Mouse (Mus musculus): ENCODE results near the gene Auts2. TPM values are rescaled to one million over a fixed set of nuclear protein-coding genes. Genes with fewer than 3 reads are reported as not detected.
A peak's percentile ranks its signal among the peaks of the same experiment; 100 is the strongest.

The Auts2 gene
- polyA plus RNA-seq, 1 experiment from 2014 or later, result 42.4 TPM

GRCm38 (mm10) chr5:131533815-131534214, 1009.3 kb downstream of the Auts2 start:
- Histone ChIP-seq H3K4me3 (no peak overlapping the region), H3K9me3 (no peaks in the 10 kb centered on the region), H3K4me1 (peaks cover 83% of the 10 kb centered on the region), H3K36me3 (replicated peaks) (peaks cover 41% of the 10 kb centered on the region), H3K27me3 (ENCODE audit: poor library complexity, severe bottlenecking) (peaks cover 34% of the 10 kb centered on the region), H3K27ac (no peak overlapping the region)
- 45% methylated on average over 3 of the region's 3 CpGs for WGBS
- DNase-seq (ENCODE audit: extremely low spot score, low spot score), result no peak

- Histone ChIP-seq H3K9me3 (no peaks in the 10 kb centered on the region), H3K27me3 (ENCODE audit: poor library complexity, severe bottlenecking) (peaks cover 33% of the 10 kb centered on the region), H3K4me3 (peak overlapping the region; percentile 30; the same call in 1 of the 2 replicates), H3K36me3 (replicated peaks) (peaks cover 51% of the 10 kb centered on the region), H3K27ac (no peak overlapping the region), H3K4me1 (peaks cover 95% of the 10 kb centered on the region)
- WGBS, result 28% methylated on average over 15 of the region's 15 CpGs
- no peak for DNase-seq (ENCODE audit: extremely low spot score, low spot score)
Measured at GRCm38 (mm10) chr5:131531744-131532552, 1011.2 kb downstream of the Auts2 start.

- H3K27me3 ChIP-seq (ENCODE audit: poor library complexity, severe bottlenecking), result peaks cover 33% of the 10 kb centered on the region
- H3K27ac ChIP-seq, result no peak overlapping the region
- DNase-seq (ENCODE audit: extremely low spot score, low spot score), result no peak
- H3K4me3 ChIP-seq, result no peak overlapping the region
- whole genome bisulfite sequencing, result 50% methylated on average over 2 of the region's 2 CpGs
- no peaks in the 10 kb centered on the region for H3K9me3 ChIP-seq
- peaks cover 98% of the 10 kb centered on the region for H3K4me1 ChIP-seq
- H3K36me3 ChIP-seq (replicated peaks), result peaks cover 51% of the 10 kb centered on the region
Measured at GRCm38 (mm10) chr5:131530828-131531227, 1012.3 kb downstream of the Auts2 start.

- no peaks in the 10 kb centered on the region for H3K9me3 ChIP-seq
- H3K36me3 ChIP-seq (replicated peaks), result peaks cover 36% of the 10 kb centered on the region
- H3K4me3 ChIP-seq, result no peak overlapping the region; the same call in 1 of the 2 replicates
- WGBS, result 25% methylated on average over 3 of the region's 3 CpGs
- peaks cover 82% of the 10 kb centered on the region for H3K4me1 ChIP-seq
- H3K27me3 ChIP-seq (ENCODE audit: poor library complexity, severe bottlenecking), result peaks cover 9% of the 10 kb centered on the region; the same call in 1 of the 2 replicates
- peak overlapping the region; percentile 41 for H3K27ac ChIP-seq
- no peak for DNase-seq (ENCODE audit: extremely low spot score, low spot score)
Measured at GRCm38 (mm10) chr5:131526666-131527065, 1016.5 kb downstream of the Auts2 start.

GRCm38 (mm10) chr5:131524900-131525465, 1018.2 kb downstream of the Auts2 start:
- Histone ChIP-seq H3K4me3 (no peak overlapping the region), H3K36me3 (replicated peaks) (peaks cover 35% of the 10 kb centered on the region), H3K27me3 (ENCODE audit: poor library complexity, severe bottlenecking) (peaks cover 9% of the 10 kb centered on the region; the same call in 1 of the 2 replicates), H3K27ac (no peak overlapping the region), H3K4me1 (peaks cover 71% of the 10 kb centered on the region), H3K9me3 (no peaks in the 10 kb centered on the region)
- no peak for DNase-seq (ENCODE audit: extremely low spot score, low spot score)
- WGBS, result 72% methylated on average over 12 of the region's 12 CpGs

GRCm38 (mm10) chr5:131519560-131519959, 1023.6 kb downstream of the Auts2 start:
- Histone ChIP-seq H3K9me3 (no peaks in the 10 kb centered on the region), H3K4me3 (no peak overlapping the region), H3K27me3 (ENCODE audit: poor library complexity, severe bottlenecking) (no peaks in the 10 kb centered on the region), H3K27ac (no peak overlapping the region), H3K36me3 (replicated peaks) (peaks cover 40% of the 10 kb centered on the region), H3K4me1 (peaks cover 49% of the 10 kb centered on the region)
- no peak for DNase-seq (ENCODE audit: extremely low spot score, low spot score)
- 94% methylated on average over 3 of the region's 3 CpGs for WGBS

- WGBS, result 84% methylated on average over 4 of the region's 4 CpGs
- H3K27me3 ChIP-seq (ENCODE audit: poor library complexity, severe bottlenecking), result no peaks in the 10 kb centered on the region
- DNase-seq (ENCODE audit: extremely low spot score, low spot score), result no peak
- H3K27ac ChIP-seq, result no peak overlapping the region
- no peaks in the 10 kb centered on the region for H3K9me3 ChIP-seq
- peaks cover 50% of the 10 kb centered on the region for H3K4me1 ChIP-seq
- peaks cover 53% of the 10 kb centered on the region for H3K36me3 ChIP-seq (replicated peaks)
- no peak overlapping the region for H3K4me3 ChIP-seq
Measured at GRCm38 (mm10) chr5:131517677-131518076, 1025.5 kb downstream of the Auts2 start.

GRCm38 (mm10) chr5:131515707-131516407, 1027.3 kb downstream of the Auts2 start:
- Histone ChIP-seq H3K27ac (no peak overlapping the region), H3K9me3 (no peaks in the 10 kb centered on the region), H3K4me3 (no peak overlapping the region), H3K4me1 (peaks cover 45% of the 10 kb centered on the region), H3K27me3 (ENCODE audit: poor library complexity, severe bottlenecking) (no peaks in the 10 kb centered on the region), H3K36me3 (replicated peaks) (peaks cover 58% of the 10 kb centered on the region)
- 23% methylated on average over 14 of the region's 14 CpGs for WGBS
- no peak for DNase-seq (ENCODE audit: extremely low spot score, low spot score)

GRCm38 (mm10) chr5:131513753-131514152, 1029.4 kb downstream of the Auts2 start:
- Histone ChIP-seq H3K4me3 (no peak overlapping the region), H3K36me3 (replicated peaks) (peaks cover 57% of the 10 kb centered on the region), H3K27me3 (ENCODE audit: poor library complexity, severe bottlenecking) (no peaks in the 10 kb centered on the region), H3K4me1 (peaks cover 45% of the 10 kb centered on the region), H3K27ac (no peak overlapping the region), H3K9me3 (no peaks in the 10 kb centered on the region)
- WGBS, result 69% methylated on average over 3 of the region's 3 CpGs
- DNase-seq (ENCODE audit: extremely low spot score, low spot score), result no peak

- peaks cover 57% of the 10 kb centered on the region for H3K36me3 ChIP-seq (replicated peaks)
- H3K4me3 ChIP-seq, result no peak overlapping the region
- peaks cover 37% of the 10 kb centered on the region for H3K4me1 ChIP-seq
- H3K27me3 ChIP-seq (ENCODE audit: poor library complexity, severe bottlenecking), result no peaks in the 10 kb centered on the region
- H3K27ac ChIP-seq, result no peak overlapping the region
- no peak for DNase-seq (ENCODE audit: extremely low spot score, low spot score)
- H3K9me3 ChIP-seq, result peaks cover 4% of the 10 kb centered on the region
- WGBS, result 91% methylated on average over 10 of the region's 10 CpGs
Measured at GRCm38 (mm10) chr5:131512617-131513016, 1030.5 kb downstream of the Auts2 start.

GRCm38 (mm10) chr5:131510659-131511058, 1032.5 kb downstream of the Auts2 start:
- no peaks in the 10 kb centered on the region for H3K27me3 ChIP-seq (ENCODE audit: poor library complexity, severe bottlenecking)
- no peak overlapping the region for H3K4me3 ChIP-seq
- WGBS, result 92% methylated on average over 5 of the region's 5 CpGs
- DNase-seq (ENCODE audit: extremely low spot score, low spot score), result no peak
- H3K36me3 ChIP-seq (replicated peaks), result peaks cover 58% of the 10 kb centered on the region
- H3K4me1 ChIP-seq, result peaks cover 20% of the 10 kb centered on the region
- peaks cover 9% of the 10 kb centered on the region for H3K9me3 ChIP-seq
- no peak overlapping the region for H3K27ac ChIP-seq

- no peak for DNase-seq (ENCODE audit: extremely low spot score, low spot score)
- WGBS, result 95% methylated on average over 4 of the region's 4 CpGs
Measured at GRCm38 (mm10) chr5:131509315-131509714, 1033.8 kb downstream of the Auts2 start.

More at GRCm38 (mm10) chr5:131509315-131509714, 1033.8 kb downstream of the Auts2 start:
- no peak overlapping the region for H3K27ac ChIP-seq
- H3K4me1 ChIP-seq, result peaks cover 10% of the 10 kb centered on the region; the same call in 1 of the 2 replicates
- peaks cover 54% of the 10 kb centered on the region for H3K36me3 ChIP-seq (replicated peaks)
- no peak overlapping the region for H3K4me3 ChIP-seq
- no peaks in the 10 kb centered on the region for H3K27me3 ChIP-seq (ENCODE audit: poor library complexity, severe bottlenecking)
- peaks cover 9% of the 10 kb centered on the region for H3K9me3 ChIP-seq

Data from forebrain, embryonic 10.5 days (tissue).